Mouse (Mus musculus): ENCODE data around the gene Itga9.

- TF ChIP-seq CTCF (IDR thresholded peaks at IDR 0.05; ENCODE audit: low read depth): no peak
- no peak for TF ChIP-seq EP300 (IDR thresholded peaks at IDR 0.05; ENCODE audit: low read depth)
Observed at GRCm38 (mm10) chr9:118711749-118712148, 105.3 kb downstream of the Itga9 start.

Measured in liver, embryonic 14.5 days (tissue).